Mouse (Mus musculus): ENCODE data around the gene Ccser2.
A peak's percentile ranks its signal among the peaks of the same experiment; 100 is the strongest.

DNA sequence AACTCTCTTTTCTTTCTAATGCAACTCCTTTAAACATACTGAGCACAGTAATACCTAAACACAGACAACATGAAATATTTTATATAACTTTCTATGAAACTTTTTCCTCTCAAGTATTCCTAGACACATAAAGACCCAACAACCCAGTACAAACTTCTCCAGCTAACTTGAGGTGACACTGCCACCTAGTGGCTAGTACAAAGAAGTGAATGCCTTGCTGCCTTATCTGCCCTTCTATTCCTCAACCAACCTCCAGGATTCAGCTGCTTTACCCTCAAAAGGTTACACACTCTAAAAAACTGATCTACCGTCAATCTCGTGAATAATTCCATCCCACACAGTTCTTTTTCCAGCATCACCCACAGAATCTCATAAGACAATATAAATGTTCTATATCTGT lies 16.4 kb downstream of the Ccser2 start:
- TF ChIP-seq POLR2A (IDR thresholded peaks at IDR 0.05; ENCODE audit: low read depth, low read length) (no peak), RAD21 (IDR thresholded peaks at IDR 0.05; ENCODE audit: low read depth, low read length) (peak; percentile 82), MAFK (IDR thresholded peaks at IDR 0.05; ENCODE audit: insufficient replicate concordance, low read length) (no peak), CHD2 (IDR thresholded peaks at IDR 0.05; ENCODE audit: low read length) (no peak), CTCF (conservative IDR thresholded peaks at IDR 0.05 in 1 of 2, IDR thresholded peaks at IDR 0.05 in 1 of 2; ENCODE audit: low read depth in 2 of 2, low read length in 2 of 2) (peak; percentile 74 to 87), RCOR1 (conservative IDR thresholded peaks at IDR 0.05; ENCODE audit: low read depth, low read length) (no peak), ZMIZ1 (IDR thresholded peaks at IDR 0.05; ENCODE audit: low read depth, low read length) (no peak), USF1 (IDR thresholded peaks at IDR 0.05; ENCODE audit: low read depth, low read length) (no peak), SMC3 (IDR thresholded peaks at IDR 0.05; ENCODE audit: low read depth, low read length) (peak; percentile 80)
